Mouse (Mus musculus) liver, adult 2 months (tissue): ENCODE measurements at regions not wholly inside any gene's neighbourhood (a gene's known extent, or its start where the extent isn't known, plus 50 kb on each side); places are given as distances from the start of the nearest gene placed in this dataset.

Source experiments
- CTCF ChIP-seq: fragments of 200-500 bp; IDR thresholded peaks from 2 replicates; pipeline ENCODE4 v1.5.1; 2011; ENCODE audit warnings: low read depth, low read length, control low read depth
- POLR2A ChIP-seq: fragments of 200-500 bp; IDR thresholded peaks from 2 replicates; pipeline ENCODE4 v1.6.1; 2011; ENCODE audit warnings: low read length, control low read depth; ENCODE audit not compliant: insufficient read depth; ENCODE audit errors: extremely low read depth

DNA sequence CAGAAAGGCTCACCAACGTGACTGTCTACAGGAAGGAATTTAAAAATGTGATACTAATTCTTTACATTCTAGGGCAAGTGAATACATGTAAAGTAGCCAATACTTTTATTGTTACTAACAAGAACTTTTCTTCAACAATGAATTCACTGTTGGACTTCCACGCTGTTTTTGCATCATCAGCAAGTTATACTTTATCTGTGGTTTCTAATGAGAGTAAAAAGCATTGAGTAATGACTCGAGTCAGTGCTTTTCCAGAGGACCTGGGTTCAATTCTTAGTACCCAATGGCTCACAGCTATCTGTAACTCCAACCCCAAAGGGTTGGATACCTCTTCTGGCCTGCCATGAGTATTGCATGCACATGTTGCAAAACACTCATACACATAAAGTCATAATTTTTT, 270.3 kb upstream of the Tmem161b start:
- TF ChIP-seq POLR2A: no peak
- no peak for TF ChIP-seq CTCF
